Mouse (Mus musculus) right cerebral cortex, postnatal 4 days (tissue): ENCODE measurements around the gene Lin28a.

Experiments used
- DNase-seq: peaks from one replicate; pipeline ENCODE4 v3.0.0-alpha.2; 2022

Gene Lin28a

GRCm38 (mm10) chr4:134018779-134019145 is at the start of gene Lin28a:
Gene Lin28a, minus strand, starts transcription at chr4:134018841.
- DNase-seq = no peak

GRCm38 (mm10) chr4:134067833-134068544 is 49.3 kb upstream of the Lin28a start:
- DNase-seq = no peak

DNA sequence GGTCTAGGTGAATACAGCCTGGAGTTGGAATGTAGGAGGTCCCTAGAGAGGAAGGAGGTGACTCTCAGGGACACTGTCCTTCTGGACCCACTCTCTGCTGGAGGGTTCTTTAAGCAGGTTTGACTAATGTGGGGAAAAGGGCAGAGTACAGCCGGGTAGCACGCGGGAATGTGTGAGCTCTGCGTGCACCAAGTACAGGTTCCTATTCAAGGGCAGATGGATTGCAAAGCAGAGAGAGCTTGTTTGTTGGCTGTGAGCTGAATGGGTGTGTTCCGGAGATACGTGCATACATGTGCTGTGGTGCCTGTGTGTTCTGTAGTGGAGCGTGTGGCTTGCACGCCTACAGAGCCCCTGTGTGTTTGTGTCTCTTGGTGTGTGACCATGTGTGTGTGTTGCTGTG is 48.7 kb upstream of the Lin28a start:
- no peak for DNase-seq

- DNase-seq = no peak
Observed at GRCm38 (mm10) chr4:134065431-134066004, 46.9 kb upstream of the Lin28a start.

- DNase-seq = no peak
Observed at GRCm38 (mm10) chr4:134062561-134062960, 43.9 kb upstream of the Lin28a start.

- DNase-seq = no peak
Observed at GRCm38 (mm10) chr4:134061944-134062446, 43.4 kb upstream of the Lin28a start.

DNA sequence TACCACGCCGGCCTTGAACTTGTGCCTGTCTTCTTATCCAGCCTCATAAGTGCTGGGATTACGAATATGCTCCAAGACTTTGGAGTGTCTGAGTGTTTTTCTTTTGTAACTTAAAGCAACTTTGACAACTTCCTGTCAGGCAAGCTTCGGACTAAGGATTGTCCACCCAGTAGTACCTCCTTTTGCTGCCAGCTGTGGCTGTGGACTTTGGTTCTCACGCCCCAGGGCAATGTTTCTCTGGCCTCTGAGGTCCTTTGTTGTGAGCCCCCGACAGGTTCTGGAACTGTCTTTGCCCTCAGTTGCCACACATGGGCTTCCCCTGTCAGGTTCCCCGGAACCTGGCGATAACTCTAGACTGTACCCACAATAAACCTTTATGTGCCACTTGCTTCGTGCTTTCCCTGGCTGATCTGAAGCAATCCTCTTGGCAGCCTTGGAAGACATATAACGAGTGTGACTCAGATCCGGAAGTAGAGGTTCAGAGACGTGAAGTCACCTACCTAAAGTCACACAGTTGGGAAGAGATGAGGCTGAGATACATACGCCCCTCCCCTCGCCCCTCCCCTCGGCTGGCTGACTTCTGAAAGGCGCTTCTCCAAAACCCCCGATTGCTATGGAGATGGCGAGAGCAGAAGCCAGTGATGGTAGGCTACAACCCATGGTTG is 42.7 kb upstream of the Lin28a start:
- no peak for DNase-seq

- no peak for DNase-seq
Observed at GRCm38 (mm10) chr4:134060135-134060865, 41.7 kb upstream of the Lin28a start, which contains the start of gene Crybg2. Gene Crybg2, plus strand, starts transcription at chr4:134060815.

GRCm38 (mm10) chr4:134058908-134059307 is 40.3 kb upstream of the Lin28a start:
- DNase-seq = no peak

DNA sequence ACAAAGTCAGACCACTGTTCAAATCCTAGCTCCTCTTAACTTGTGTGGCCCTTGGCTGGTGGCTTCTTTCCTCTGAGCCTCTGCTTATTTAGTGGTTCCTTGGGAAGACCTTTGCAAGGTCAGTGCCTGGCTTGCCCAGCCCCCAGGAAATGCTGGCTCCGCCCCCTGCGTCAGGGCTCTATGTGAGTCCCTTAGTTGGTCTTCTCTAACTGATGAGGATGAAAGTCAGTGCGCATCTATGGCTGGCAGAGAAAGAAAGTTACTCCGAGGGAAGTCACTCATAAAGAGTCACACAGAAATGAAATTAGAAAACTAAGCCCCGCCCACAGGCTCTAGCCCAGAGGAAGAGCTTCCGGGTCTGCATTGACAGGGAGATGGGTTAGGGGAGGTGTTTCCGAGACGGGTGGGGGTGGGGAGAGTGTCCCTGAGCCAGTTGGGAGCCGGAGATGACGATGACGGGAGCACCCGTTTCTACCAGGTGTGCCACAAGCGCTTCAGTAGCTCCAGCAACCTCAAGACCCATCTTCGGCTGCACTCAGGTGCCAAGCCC is 39.6 kb upstream of the Lin28a start:
- DNase-seq = no peak

- no peak for DNase-seq
Observed at GRCm38 (mm10) chr4:134053538-134053937, 34.9 kb upstream of the Lin28a start, which contains the start of gene Zfp683. Gene Zfp683, plus strand, starts transcription at chr4:134053838.

- DNase-seq = peak; percentile 54
Observed at GRCm38 (mm10) chr4:134052560-134052959, 33.9 kb upstream of the Lin28a start.

- DNase-seq = no peak
Observed at GRCm38 (mm10) chr4:134051912-134052311, 33.3 kb upstream of the Lin28a start.

DNA sequence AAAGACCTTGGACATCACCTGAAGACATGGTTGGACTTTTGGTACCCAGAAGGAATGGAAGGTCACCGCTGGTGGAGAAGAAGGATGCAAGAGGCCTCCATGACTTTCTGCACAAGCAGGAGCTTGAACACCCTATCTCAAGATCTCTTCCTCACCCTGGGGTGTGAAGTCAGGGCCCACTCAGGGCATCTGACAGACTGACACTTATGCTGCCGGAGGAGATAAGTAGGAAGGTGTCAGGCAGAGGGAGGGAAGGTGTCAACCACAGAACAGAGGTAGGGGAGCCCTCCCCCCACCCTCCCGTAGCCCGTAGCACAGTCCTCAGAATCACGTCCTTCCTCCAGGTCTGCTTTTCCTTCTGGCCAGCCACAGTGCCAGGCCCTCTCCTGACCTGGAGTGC is 29.0 kb upstream of the Lin28a start:
- DNase-seq = no peak

GRCm38 (mm10) chr4:134043041-134043440 is 24.4 kb upstream of the Lin28a start:
- DNase-seq = no peak

DNA sequence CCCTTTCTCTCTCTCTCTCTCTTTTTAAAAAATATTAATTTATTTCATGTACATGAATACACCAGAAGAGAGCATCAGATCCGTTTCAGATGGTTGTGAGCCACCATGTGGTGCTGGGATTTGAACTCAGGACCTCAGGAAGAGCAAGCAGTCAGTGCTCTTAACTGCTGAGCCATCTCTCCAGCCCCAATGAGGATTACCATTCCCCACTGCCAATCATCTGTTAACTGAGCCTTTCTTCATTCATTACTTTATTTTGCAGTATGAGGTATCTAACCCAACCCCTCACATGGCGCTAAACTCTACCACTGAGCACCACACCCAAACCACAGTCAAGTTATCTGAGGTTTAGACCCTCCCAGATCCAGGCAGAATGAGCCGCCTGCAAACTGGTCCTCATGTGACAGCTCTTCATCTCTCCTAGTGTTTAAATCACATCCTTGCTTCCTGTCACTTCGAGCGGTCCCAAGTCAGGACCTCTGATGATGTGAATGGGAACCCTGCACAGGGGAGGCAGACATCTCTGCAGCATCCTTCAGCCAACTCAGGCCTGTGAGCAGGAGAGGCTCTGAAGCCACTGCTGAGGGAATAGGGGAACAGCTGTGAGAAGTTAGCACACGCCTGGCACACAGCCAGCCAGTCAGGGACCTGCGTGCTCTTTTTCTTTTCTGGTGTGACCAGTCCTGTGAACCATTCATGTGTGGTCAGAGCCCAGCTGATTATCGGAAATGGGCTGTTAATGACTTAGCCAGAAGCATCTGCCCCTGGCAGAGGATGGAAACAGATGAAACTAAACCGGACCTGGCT is 22.9 kb upstream of the Lin28a start:
- DNase-seq = peak; percentile 25

DNA sequence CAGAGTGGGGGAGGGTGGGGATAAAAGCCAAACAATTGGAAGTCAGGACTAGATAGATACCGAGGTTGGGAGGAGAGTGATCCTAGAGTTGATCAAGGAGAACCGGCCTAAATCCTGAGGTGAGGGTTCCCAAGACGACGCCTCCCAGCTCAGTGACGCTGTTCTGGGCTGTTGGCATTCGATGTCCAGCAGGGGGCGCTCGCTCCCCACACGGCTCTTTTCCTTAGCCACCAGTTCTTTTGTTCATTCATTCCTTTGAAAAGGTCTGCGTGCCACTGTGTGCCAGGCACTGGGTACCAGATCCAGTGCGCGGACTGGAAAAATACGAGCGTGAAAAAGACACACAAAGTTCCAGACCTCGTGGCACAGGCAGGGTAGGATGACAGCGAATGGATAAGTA is 17.3 kb upstream of the Lin28a start:
- DNase-seq = peak; percentile 89

DNA sequence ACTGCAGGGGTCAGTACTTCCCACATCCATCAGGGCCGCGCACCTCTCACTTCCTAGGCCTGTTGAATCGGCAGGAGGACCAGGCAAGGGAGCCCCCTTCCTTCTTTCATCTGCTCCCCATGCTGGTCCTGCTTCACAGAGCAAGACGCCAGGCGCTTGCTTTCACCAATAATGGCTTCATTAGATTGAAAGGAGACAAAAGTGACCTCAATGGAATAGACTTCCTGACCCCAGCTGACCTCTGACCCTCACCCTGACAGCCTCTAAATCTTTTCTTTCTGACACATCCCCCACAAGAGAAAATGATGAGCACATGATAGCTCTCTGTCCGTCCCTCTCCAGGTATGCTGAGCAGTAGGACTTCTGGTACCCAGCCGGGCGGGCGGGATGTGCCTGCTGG is 7.2 kb upstream of the Lin28a start:
- DNase-seq = no peak

DNA sequence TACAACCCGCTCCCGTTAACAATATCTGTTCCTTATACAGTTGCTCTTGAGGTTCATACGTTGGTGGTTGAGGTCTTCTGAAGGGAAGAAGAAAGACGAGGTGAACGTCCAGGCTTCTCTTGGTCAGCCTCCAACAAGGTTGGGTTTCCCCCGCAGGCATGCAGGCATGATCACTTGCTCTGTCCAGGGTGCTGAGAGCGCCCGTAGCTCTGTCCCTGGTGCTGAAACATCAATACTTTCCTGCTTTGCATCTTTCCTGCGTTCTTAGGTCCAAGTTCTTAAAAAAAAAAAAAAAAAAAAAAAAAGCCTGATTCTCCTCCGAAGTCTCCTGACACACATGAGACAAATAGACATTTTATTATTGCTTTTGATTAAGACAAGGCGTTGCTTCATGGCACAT is 2.0 kb upstream of the Lin28a start:
- DNase-seq = peak; percentile 25

DNA sequence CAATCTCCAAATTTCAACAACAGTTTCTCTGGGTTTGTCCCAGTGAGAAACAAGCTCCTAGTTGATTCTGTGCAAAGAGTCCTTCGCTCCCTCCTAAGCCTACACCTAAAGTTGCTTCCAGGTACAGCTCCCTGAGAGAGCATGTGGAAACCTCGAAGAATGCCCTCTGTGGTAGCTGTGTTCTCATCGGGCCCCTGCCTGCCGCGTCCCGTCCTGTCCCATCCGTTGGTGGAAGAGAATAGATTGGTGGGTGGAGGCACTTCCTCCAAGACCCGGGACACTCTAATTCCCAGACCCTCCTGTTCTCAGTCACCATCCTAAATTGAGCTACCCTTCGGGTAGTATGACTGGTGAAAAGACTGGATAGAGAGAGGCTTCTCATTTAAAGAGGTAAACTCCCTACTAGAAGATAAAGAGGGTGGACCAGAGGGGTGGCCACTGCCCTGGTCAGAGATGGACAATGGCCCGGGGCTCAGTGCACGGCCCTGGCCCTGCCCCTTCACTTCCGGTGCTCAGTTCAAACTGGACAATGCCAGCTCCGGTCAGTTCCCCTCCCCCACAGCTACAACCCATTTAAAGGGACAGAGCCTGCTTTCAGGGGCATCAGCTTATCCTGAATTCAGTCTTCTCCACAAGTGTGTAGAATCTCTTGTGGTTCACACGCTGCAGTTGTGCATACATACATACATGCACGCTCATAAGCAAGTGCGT is 1.2 kb upstream of the Lin28a start:
- DNase-seq = no peak

- no peak for DNase-seq
Observed at GRCm38 (mm10) chr4:134019210-134019609, 569 bp upstream of the Lin28a start.
